Mouse (Mus musculus) megakaryocyte, embryonic 14.5 days (primary cell): ENCODE results near the gene Vsir.

Source experiments
- FLI1 ChIP-seq: IDR thresholded peaks from 2 replicates; pipeline ENCODE4 v1.6.1; 2012; ENCODE audit warnings: low read length, inconsistent platforms, mixed read lengths
- GATA1 ChIP-seq: IDR thresholded peaks from 3 replicates; pipeline ENCODE4 v1.6.1; 2012; ENCODE audit warnings: mixed read lengths, low read length, inconsistent platforms, borderline replicate concordance

GRCm38 (mm10) chr10:60303419-60303818 lies 43.2 kb upstream of the Vsir start:
- TF ChIP-seq GATA1, result no peak
- TF ChIP-seq FLI1, result no peak
